Mouse (Mus musculus) intestine, embryonic 14.5 days (tissue): ENCODE results near the gene Tomm20. TPM values are rescaled to one million over a fixed set of nuclear protein-coding genes. Genes with fewer than 3 reads are reported as not detected.
A peak's percentile ranks its signal among the peaks of the same experiment; 100 is the strongest.

Experiments used
- ATAC-seq: fragments of 200-750 bp; cut with Nextera tagmentation; replicated peaks from 2 replicates; pipeline ENCODE4 v1.8.0; 2017; ENCODE audit warnings: low read depth, moderate number of reproducible peaks, moderate TSS enrichment, moderate library complexity; ENCODE audit not compliant: low FRiP score, low TSS enrichment
- DNase-seq: peaks from one replicate; pipeline ENCODE4 v3.0.0-alpha.2; 2018; ENCODE audit warnings: low spot score
- H3K27ac ChIP-seq: fragments of 300-500 bp; sonication (generic); 2 replicates; pipeline ENCODE4 v1.5.1; 2014; ENCODE audit warnings: low read depth, mild to moderate bottlenecking, control low read depth
- H3K27me3 ChIP-seq: fragments of 300-500 bp; sonication (generic); replicated peaks from 2 replicates; pipeline ENCODE4 v1.6.1; 2014; ENCODE audit warnings: low read length, control low read depth; ENCODE audit not compliant: control insufficient read depth, insufficient read depth
- H3K36me3 ChIP-seq: fragments of 300-500 bp; sonication (generic); 2 replicates; pipeline ENCODE4 v1.6.1; 2014; ENCODE audit warnings: low read length, control low read depth; ENCODE audit not compliant: control insufficient read depth, insufficient read depth
- H3K4me1 ChIP-seq: fragments of 300-500 bp; sonication (generic); replicated peaks from 2 replicates; pipeline ENCODE4 v1.6.1; 2014; ENCODE audit warnings: low read length, control low read depth, mixed read lengths; ENCODE audit not compliant: control insufficient read depth, insufficient read depth
- H3K4me2 ChIP-seq: fragments of 300-500 bp; sonication (generic); 2 replicates; pipeline ENCODE4 v1.6.1; 2014; ENCODE audit warnings: low read length
- H3K4me3 ChIP-seq: fragments of 300-500 bp; sonication (generic); 2 replicates; pipeline ENCODE4 v1.5.1; 2014; ENCODE audit warnings: low read depth, low read length, control low read depth, mixed read lengths
- H3K9ac ChIP-seq: fragments of 300-500 bp; sonication (generic); 2 replicates; pipeline ENCODE4 v1.6.1; 2014; ENCODE audit warnings: mild to moderate bottlenecking, low read length
- H3K9me3 ChIP-seq: fragments of 300-500 bp; sonication (generic); 2 replicates; pipeline ENCODE4 v1.6.1; 2016; ENCODE audit warnings: low read length, control low read depth; ENCODE audit not compliant: control insufficient read depth
- WGBS: fragments of 180-500 bp; shearing (Covaris S2); extraction: QIAGEN DNeasy Blood & Tissue Kit; methylation state at CpG from one replicate; pipeline ENCODE4 v1.1.7; 2014; 5-methylcytosine and 5-hydroxymethylcytosine counted together
- polyA plus RNA-seq: library from polyadenylated mRNA; unstranded; fragments of >200 nt; fragmentation: Nextera tagmentation; extraction: Ambion mirVana; gene quantifications from 2 replicates; pipeline ENCODE4 v1.2.1, GENCODE M21; 2014

Gene Tomm20
- polyA plus RNA-seq, 1 experiment from 2014 or later = 297 TPM

- Histone ChIP-seq H3K27ac (no peak overlapping the region; the same call in 1 of the 2 replicates), H3K9me3 (0 out of 2 replicates have a peak, but pooled peaks cover 2% of the 10 kb centered on the region), H3K36me3 (no peaks in the 10 kb centered on the region), H3K4me3 (no peak overlapping the region), H3K4me1 (no peaks in the 10 kb centered on the region), H3K27me3 (no peaks in the 10 kb centered on the region), H3K9ac (no peak overlapping the region), H3K4me2 (no peak overlapping the region)
- ATAC-seq (0 out of 2 replicates have a peak, but pooled peaks have one; percentile 44), DNase-seq (no peak)
- 82% methylated on average over 1 of the region's 1 CpGs for WGBS
These were observed 44.0 kb downstream of the Tomm20 start for GRCm38 (mm10) chr8:126901612-126902011.

- WGBS = 45% methylated on average over 2 of the region's 2 CpGs
- H3K36me3 ChIP-seq = no peaks in the 10 kb centered on the region
- no peak overlapping the region for H3K4me2 ChIP-seq
- DNase-seq = no peak
- H3K9me3 ChIP-seq = 0 out of 2 replicates have a peak, but pooled peaks cover 2% of the 10 kb centered on the region
- ATAC-seq = no peak
- H3K27me3 ChIP-seq = no peaks in the 10 kb centered on the region
- H3K4me3 ChIP-seq = no peak overlapping the region
- H3K9ac ChIP-seq = no peak overlapping the region
- no peaks in the 10 kb centered on the region for H3K4me1 ChIP-seq
- no peak overlapping the region for H3K27ac ChIP-seq
These were observed 44.6 kb downstream of the Tomm20 start for GRCm38 (mm10) chr8:126901049-126901448.

GRCm38 (mm10) chr8:126895133-126895532 lies 50.5 kb downstream of the Tomm20 start:
- Histone ChIP-seq H3K9ac (no peak overlapping the region), H3K4me1 (no peaks in the 10 kb centered on the region; the same call in 1 of the 2 replicates), H3K9me3 (no peaks in the 10 kb centered on the region), H3K27me3 (no peaks in the 10 kb centered on the region), H3K27ac (no peak overlapping the region), H3K4me2 (no peak overlapping the region), H3K4me3 (no peak overlapping the region), H3K36me3 (no peaks in the 10 kb centered on the region)
- ATAC-seq (no peak), DNase-seq (no peak)
- 45% methylated on average over 6 of the region's 6 CpGs for WGBS

- Histone ChIP-seq H3K4me3 (no peak overlapping the region), H3K4me1 (peaks cover 4% of the 10 kb centered on the region; the same call in 1 of the 2 replicates), H3K4me2 (no peak overlapping the region), H3K9ac (no peak overlapping the region), H3K27me3 (no peaks in the 10 kb centered on the region), H3K9me3 (no peaks in the 10 kb centered on the region), H3K36me3 (no peaks in the 10 kb centered on the region), H3K27ac (no peak overlapping the region)
- DNase-seq (no peak), ATAC-seq (no peak)
- WGBS = 73% methylated on average over 3 of the region's 3 CpGs
These were observed 58.0 kb downstream of the Tomm20 start for GRCm38 (mm10) chr8:126887639-126888006.

GRCm38 (mm10) chr8:126886741-126887638 lies 58.7 kb downstream of the Tomm20 start:
- Histone ChIP-seq H3K4me2 (no peak overlapping the region), H3K27ac (peak overlapping the region; percentile 57), H3K4me1 (peaks cover 4% of the 10 kb centered on the region; the same call in 1 of the 2 replicates), H3K9ac (no peak overlapping the region), H3K36me3 (no peaks in the 10 kb centered on the region), H3K9me3 (no peaks in the 10 kb centered on the region), H3K4me3 (no peak overlapping the region), H3K27me3 (no peaks in the 10 kb centered on the region)
- DNase-seq = no peak
- no peak for ATAC-seq
- WGBS = 61% methylated on average over 8 of the region's 8 CpGs

GRCm38 (mm10) chr8:126885554-126886485 lies 59.8 kb downstream of the Tomm20 start:
- no peaks in the 10 kb centered on the region for H3K36me3 ChIP-seq

GRCm38 (mm10) chr8:126884202-126884926 lies 61.3 kb downstream of the Tomm20 start:
- DNase-seq = no peak
- 46% methylated on average over 6 of the region's 6 CpGs for WGBS
- Histone ChIP-seq H3K9me3 (no peaks in the 10 kb centered on the region), H3K27me3 (no peaks in the 10 kb centered on the region), H3K36me3 (no peaks in the 10 kb centered on the region), H3K4me3 (no peak overlapping the region), H3K4me2 (no peak overlapping the region), H3K9ac (no peak overlapping the region), H3K27ac (no peak overlapping the region), H3K4me1 (peaks cover 4% of the 10 kb centered on the region; the same call in 1 of the 2 replicates)
- no peak for ATAC-seq

More at GRCm38 (mm10) chr8:126885554-126886485, 59.8 kb downstream of the Tomm20 start:
- no peaks in the 10 kb centered on the region for H3K9me3 ChIP-seq
- ATAC-seq (no peak), DNase-seq (no peak)
- peaks cover 4% of the 10 kb centered on the region; the same call in 1 of the 2 replicates for H3K4me1 ChIP-seq
- H3K4me2 ChIP-seq = no peak overlapping the region
- H3K4me3 ChIP-seq = no peak overlapping the region
- H3K27me3 ChIP-seq = no peaks in the 10 kb centered on the region
- 68% methylated on average over 13 of the region's 13 CpGs for WGBS
- peak overlapping the region; percentile 57; the same call in 1 of the 2 replicates for H3K27ac ChIP-seq
- H3K9ac ChIP-seq = no peak overlapping the region

- DNase-seq = no peak
- peaks cover 4% of the 10 kb centered on the region; the same call in 1 of the 2 replicates for H3K4me1 ChIP-seq
- H3K4me3 ChIP-seq = no peak overlapping the region
- no peak overlapping the region for H3K27ac ChIP-seq
- H3K9ac ChIP-seq = no peak overlapping the region
- no peaks in the 10 kb centered on the region for H3K27me3 ChIP-seq
- no peak for ATAC-seq
- H3K4me2 ChIP-seq = no peak overlapping the region
- no peaks in the 10 kb centered on the region for H3K9me3 ChIP-seq
- 76% methylated on average over 5 of the region's 5 CpGs for WGBS
- H3K36me3 ChIP-seq = no peaks in the 10 kb centered on the region
These were observed 61.9 kb downstream of the Tomm20 start for GRCm38 (mm10) chr8:126883752-126884151.
